Mouse (Mus musculus): ENCODE data around the gene Acap2.

Acap2 gene

GRCm38 (mm10) chr16:31205726-31206125 is 4.7 kb upstream of the Acap2 start:
- no peak for DNase-seq (ENCODE audit: low spot score in 2 of 2)

GRCm38 (mm10) chr16:31205187-31205586 is 4.1 kb upstream of the Acap2 start:
- no peak for DNase-seq (ENCODE audit: low spot score in 2 of 2)

GRCm38 (mm10) chr16:31204216-31204615 is 3.2 kb upstream of the Acap2 start:
- no peak for DNase-seq (ENCODE audit: low spot score in 2 of 2)

GRCm38 (mm10) chr16:31201704-31202103 is 659 bp upstream of the Acap2 start:
- no peak for DNase-seq (ENCODE audit: low spot score in 2 of 2)

- DNase-seq (ENCODE audit: low spot score in 2 of 2), result peak; percentile 44 to 72
Measured at GRCm38 (mm10) chr16:31199926-31200789, 887 bp downstream of the Acap2 start.

GRCm38 (mm10) chr16:31199591-31199925 is 1.5 kb downstream of the Acap2 start:
- peak in 1 of 2 experiments; percentile 35 for DNase-seq (ENCODE audit: low spot score in 2 of 2)

GRCm38 (mm10) chr16:31196971-31197370 is 4.1 kb downstream of the Acap2 start:
- no peak for DNase-seq (ENCODE audit: low spot score in 2 of 2)

- DNase-seq (ENCODE audit: low spot score in 2 of 2), result no peak
Measured at GRCm38 (mm10) chr16:31192526-31192925, 8.5 kb downstream of the Acap2 start.

- DNase-seq (ENCODE audit: low spot score in 2 of 2), result peak in 1 of 2 experiments; percentile 52
Measured at GRCm38 (mm10) chr16:31191818-31192217, 9.2 kb downstream of the Acap2 start.

- DNase-seq (ENCODE audit: low spot score in 2 of 2), result no peak
Measured at GRCm38 (mm10) chr16:31190426-31190825, 10.6 kb downstream of the Acap2 start.

GRCm38 (mm10) chr16:31189291-31189690 is 11.8 kb downstream of the Acap2 start:
- DNase-seq (ENCODE audit: low spot score in 2 of 2), result no peak

- no peak for DNase-seq (ENCODE audit: low spot score in 2 of 2)
Measured at GRCm38 (mm10) chr16:31188799-31189198, 12.2 kb downstream of the Acap2 start.

- DNase-seq (ENCODE audit: low spot score in 2 of 2), result no peak
Measured at GRCm38 (mm10) chr16:31188270-31188669, 12.8 kb downstream of the Acap2 start.

GRCm38 (mm10) chr16:31187192-31187591 is 13.9 kb downstream of the Acap2 start:
- no peak for DNase-seq (ENCODE audit: low spot score in 2 of 2)

GRCm38 (mm10) chr16:31185757-31186156 is 15.3 kb downstream of the Acap2 start:
- DNase-seq (ENCODE audit: low spot score in 2 of 2), result no peak

GRCm38 (mm10) chr16:31184727-31185126 is 16.3 kb downstream of the Acap2 start:
- no peak for DNase-seq (ENCODE audit: low spot score in 2 of 2)

- no peak for DNase-seq (ENCODE audit: low spot score in 2 of 2)
Measured at GRCm38 (mm10) chr16:31182576-31182975, 18.5 kb downstream of the Acap2 start.

- no peak for DNase-seq (ENCODE audit: low spot score in 2 of 2)
Measured at GRCm38 (mm10) chr16:31180843-31181242, 20.2 kb downstream of the Acap2 start.

GRCm38 (mm10) chr16:31179384-31179783 is 21.7 kb downstream of the Acap2 start:
- DNase-seq (ENCODE audit: low spot score in 2 of 2), result no peak

- DNase-seq (ENCODE audit: low spot score in 2 of 2), result no peak
Measured at GRCm38 (mm10) chr16:31174880-31175638, 26.0 kb downstream of the Acap2 start.

GRCm38 (mm10) chr16:31172229-31172628 is 28.8 kb downstream of the Acap2 start:
- DNase-seq (ENCODE audit: low spot score in 2 of 2), result no peak

- no peak for DNase-seq (ENCODE audit: low spot score in 2 of 2)
Measured at GRCm38 (mm10) chr16:31171418-31171817, 29.6 kb downstream of the Acap2 start.

- DNase-seq (ENCODE audit: low spot score in 2 of 2), result peak in 1 of 2 experiments; percentile 27
Measured at GRCm38 (mm10) chr16:31170297-31170696, 30.7 kb downstream of the Acap2 start.
